Mouse (Mus musculus): Measurements from ENCODE around the gene Slc22a1. TPM values are rescaled to one million over a fixed set of nuclear protein-coding genes. Genes with fewer than 3 reads are reported as not detected.
"Not testable (repeated sequence)": the region's sequence is repeated elsewhere in the genome, so short reads cannot be mapped to it uniquely, and the experiment has no call there.

Gene Slc22a1
- total RNA-seq, 2 experiments from 2014 or later = 2.2 to 2.7 TPM

- intact Hi-C loops (cut with DNase I) = no loop called here
- peak; percentile 45 to 55 for DNase-seq (ENCODE audit: extremely low spot score in 1 of 2, low spot score in 2 of 2)
These were observed 13.9 kb upstream of the Slc22a1 start for GRCm38 (mm10) chr17:12689537-12689936.

DNA sequence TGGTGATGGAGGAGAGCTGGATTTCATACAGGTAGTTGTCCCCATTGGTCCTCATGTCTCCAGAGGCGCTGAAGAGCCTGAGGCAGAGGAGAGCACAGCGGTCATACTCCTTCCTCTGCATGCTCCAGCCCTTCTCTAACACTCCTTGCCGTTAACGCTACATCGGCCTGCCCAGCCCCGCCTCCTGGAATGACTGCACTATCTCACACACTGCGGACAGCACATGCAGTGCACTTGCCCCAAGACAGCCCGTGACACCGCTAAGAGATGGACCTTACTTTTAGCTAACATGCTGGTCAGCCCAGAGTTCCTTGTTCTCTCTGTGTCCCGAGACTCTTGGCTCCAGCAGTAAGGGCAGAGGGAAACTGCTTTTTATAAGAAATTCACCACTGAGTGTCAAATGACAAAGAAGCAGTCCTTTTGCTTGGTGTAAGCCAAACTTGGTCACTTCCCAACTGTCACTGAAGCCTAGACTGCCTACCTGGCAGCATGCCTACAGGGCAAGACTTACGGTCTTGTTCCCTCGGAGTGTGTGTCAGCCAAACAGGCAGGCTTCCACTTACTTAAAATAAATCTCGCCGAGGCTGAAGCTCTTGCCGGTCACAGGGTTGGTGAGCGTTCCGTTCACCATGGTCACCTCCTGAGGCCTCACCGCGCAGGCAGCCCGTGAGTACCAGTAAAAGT is 12.9 kb upstream of the Slc22a1 start:
- DNase-seq (ENCODE audit: extremely low spot score in 1 of 2, low spot score in 2 of 2) = peak in 1 of 2 experiments; percentile 40
- intact Hi-C loops (cut with DNase I) = no loop called here

DNA sequence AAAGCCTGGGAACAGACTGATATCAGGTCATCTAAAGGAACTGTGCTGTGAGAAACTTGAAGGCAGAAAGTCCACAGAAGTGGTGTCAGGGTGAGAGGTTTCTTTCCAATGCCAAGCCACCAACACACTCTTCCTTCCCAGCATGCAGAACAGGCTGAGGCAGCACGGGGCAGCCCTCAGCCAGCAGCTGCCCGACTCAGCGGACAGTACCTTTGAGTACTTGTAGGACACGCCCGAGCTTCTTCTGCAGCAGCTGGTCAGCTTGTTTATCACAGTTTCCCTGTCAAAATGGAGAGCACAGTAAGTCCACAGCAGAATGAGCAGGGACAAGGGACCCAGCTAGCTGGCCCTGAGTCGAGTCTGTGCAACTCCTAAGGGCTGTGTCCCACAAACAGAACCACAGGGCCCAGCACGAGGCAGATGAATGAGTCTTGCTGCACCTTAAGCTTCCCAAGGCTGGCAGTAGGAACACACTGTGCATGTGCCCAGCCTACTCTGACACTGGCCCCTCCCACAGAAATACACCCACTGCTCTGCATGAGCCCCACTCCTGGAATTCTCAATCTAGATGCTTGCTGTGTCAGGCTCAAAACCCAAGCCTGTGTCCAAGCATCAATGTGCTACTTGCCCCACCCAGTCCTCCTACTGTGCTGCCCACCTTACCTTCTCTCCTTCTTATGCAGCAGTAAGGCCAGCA is 9.4 kb upstream of the Slc22a1 start:
- no peak for DNase-seq (ENCODE audit: extremely low spot score in 1 of 2, low spot score in 2 of 2)
- intact Hi-C loops (cut with DNase I) = no loop called here

GRCm38 (mm10) chr17:12684412-12684811 is 8.8 kb upstream of the Slc22a1 start:
- DNase-seq (ENCODE audit: extremely low spot score in 1 of 2, low spot score in 2 of 2) = no peak
- intact Hi-C loops (cut with DNase I) = no loop called here

GRCm38 (mm10) chr17:12683582-12683981 is 8.0 kb upstream of the Slc22a1 start:
- DNase-seq (ENCODE audit: extremely low spot score in 1 of 2, low spot score in 2 of 2) = no peak
- intact Hi-C loops (cut with DNase I) = no loop called here

- intact Hi-C loops (cut with DNase I) = no loop called here
- no peak for DNase-seq (ENCODE audit: extremely low spot score in 1 of 2, low spot score in 2 of 2)
These were observed 2.6 kb upstream of the Slc22a1 start for GRCm38 (mm10) chr17:12678261-12678660.

DNA sequence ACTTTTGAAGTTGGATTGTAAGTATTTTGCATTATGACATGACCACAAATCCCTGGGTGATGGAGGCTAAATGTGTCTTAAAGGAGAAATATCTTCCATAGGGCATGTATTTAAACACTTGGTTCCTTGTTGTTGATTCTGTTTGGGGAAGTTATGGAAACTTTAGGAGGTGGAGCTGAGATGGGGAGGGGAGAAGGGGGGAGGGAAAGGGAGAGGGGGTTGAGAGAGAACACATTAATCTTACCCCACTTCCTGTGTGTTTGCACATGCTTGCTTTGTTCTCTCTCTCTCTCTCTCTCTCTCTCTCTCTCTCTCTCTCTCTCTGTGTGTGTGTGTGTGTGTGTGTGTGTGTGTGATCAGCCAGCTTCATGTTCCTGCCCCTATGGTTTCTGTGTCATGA is 1.5 kb upstream of the Slc22a1 start:
- intact Hi-C loops (cut with DNase I) = no loop called here
- no peak for DNase-seq (ENCODE audit: extremely low spot score in 1 of 2, low spot score in 2 of 2)

- DNase-seq (ENCODE audit: extremely low spot score in 1 of 2, low spot score in 2 of 2); intact Hi-C loops (cut with DNase I): not testable (repeated sequence)
These were observed 649 bp downstream of the Slc22a1 start for GRCm38 (mm10) chr17:12674980-12675379.

DNA sequence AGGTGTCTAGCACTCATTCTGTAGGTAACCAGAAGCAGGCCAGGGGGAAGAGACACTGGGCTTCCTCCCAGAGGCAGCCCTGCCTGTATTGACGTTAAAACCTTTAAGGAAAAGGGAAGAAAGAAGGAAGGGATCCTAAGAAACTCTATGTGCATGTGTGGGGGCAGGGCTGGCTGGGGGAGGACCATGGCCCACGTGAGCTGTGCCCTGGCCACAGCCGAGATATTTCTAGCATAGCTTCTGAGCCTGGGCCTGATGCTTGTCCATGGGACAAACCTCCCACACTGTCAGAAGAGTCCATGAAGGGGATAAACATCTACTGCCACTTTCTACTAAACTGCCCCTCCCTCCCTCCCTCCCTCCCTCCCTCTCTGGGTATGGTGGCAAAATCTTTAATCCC is 1.8 kb downstream of the Slc22a1 start:
- intact Hi-C loops (cut with DNase I) = no loop called here
- DNase-seq (ENCODE audit: extremely low spot score in 1 of 2, low spot score in 2 of 2) = no peak

- intact Hi-C loops (cut with DNase I) = no loop called here
- DNase-seq (ENCODE audit: extremely low spot score in 1 of 2, low spot score in 2 of 2) = no peak
These were observed 3.3 kb downstream of the Slc22a1 start for GRCm38 (mm10) chr17:12672285-12672790.

- no peak for DNase-seq (ENCODE audit: extremely low spot score in 1 of 2, low spot score in 2 of 2)
- intact Hi-C loops (cut with DNase I) = no loop called here
These were observed 4.5 kb downstream of the Slc22a1 start for GRCm38 (mm10) chr17:12671029-12671605.

GRCm38 (mm10) chr17:12669363-12669679 is 6.3 kb downstream of the Slc22a1 start:
- intact Hi-C loops (cut with DNase I) = no loop called here
- no peak for DNase-seq (ENCODE audit: extremely low spot score in 1 of 2, low spot score in 2 of 2)

GRCm38 (mm10) chr17:12668478-12669362 is 6.9 kb downstream of the Slc22a1 start:
- DNase-seq (ENCODE audit: extremely low spot score in 1 of 2, low spot score in 2 of 2) = no peak
- intact Hi-C loops (cut with DNase I) = no loop called here

- no peak for DNase-seq (ENCODE audit: extremely low spot score in 1 of 2, low spot score in 2 of 2)
- intact Hi-C loops (cut with DNase I) = loop anchor here (5.0 kb wide), 1 partner anchor 132 kb away; no protein-coding TSS in a partner anchor
These were observed 11.5 kb downstream of the Slc22a1 start for GRCm38 (mm10) chr17:12664156-12664555.

DNA sequence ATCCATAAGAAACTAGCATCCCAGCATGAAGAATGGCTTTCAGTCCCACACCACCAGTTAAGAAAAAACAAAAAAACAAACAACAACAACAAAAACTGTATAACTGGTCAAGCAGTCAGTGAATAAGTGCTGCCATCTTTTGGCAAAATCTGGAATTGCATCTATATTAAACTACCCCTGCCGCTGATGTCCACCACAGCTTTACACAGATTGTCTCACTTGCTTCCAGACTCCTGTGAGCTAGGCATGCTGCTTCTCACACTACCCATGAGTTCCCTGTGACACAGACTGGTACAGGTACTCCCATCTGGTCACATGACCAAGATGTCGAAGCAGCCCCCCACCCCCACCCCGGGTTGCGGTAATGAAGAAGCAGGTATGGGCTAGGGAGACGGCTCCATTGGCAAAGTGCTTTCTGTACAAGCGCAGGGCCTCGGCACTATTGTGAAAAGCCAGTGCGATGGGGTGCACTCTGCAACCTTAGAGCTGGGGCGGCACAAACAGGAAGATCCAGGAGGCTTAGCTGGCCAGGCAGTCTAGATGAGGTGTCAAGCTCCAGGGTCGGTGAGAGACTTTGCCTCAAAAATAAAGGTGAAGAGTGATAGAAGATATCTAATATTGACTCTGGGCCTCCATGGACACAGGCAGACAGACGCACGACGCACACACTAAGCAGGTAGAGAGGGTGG is 14.9 kb downstream of the Slc22a1 start:
- DNase-seq (ENCODE audit: extremely low spot score in 1 of 2, low spot score in 2 of 2) = peak in 1 of 2 experiments; percentile 63
- intact Hi-C loops (cut with DNase I) = loop anchor here (2.0 to 5.0 kb wide), 2 partner anchors 128 to 246 kb away; no protein-coding TSS in a partner anchor

- intact Hi-C loops (cut with DNase I) = no loop called here
- DNase-seq (ENCODE audit: extremely low spot score in 1 of 2, low spot score in 2 of 2) = no peak
These were observed 16.4 kb downstream of the Slc22a1 start for GRCm38 (mm10) chr17:12659233-12659632.

DNA sequence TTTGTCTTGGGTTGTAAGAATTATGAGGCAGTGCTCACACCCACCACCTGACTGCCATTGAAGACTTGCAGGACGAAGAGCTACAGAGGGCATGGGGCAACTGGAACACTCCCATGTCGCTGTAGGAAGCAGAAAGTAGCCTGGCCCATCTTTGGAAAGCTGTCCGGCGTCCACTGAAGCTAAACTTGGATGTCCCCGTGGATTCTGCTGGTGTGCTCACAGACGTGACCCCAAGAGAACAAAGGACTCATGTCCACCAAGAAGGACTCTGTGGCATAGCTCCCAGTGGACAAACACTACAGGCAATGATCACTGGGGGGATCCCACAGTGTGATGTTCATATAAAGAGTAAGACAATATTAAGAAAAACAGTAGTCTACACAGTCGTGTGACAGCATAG is 16.8 kb downstream of the Slc22a1 start:
- intact Hi-C loops (cut with DNase I) = no loop called here
- no peak for DNase-seq (ENCODE audit: extremely low spot score in 1 of 2, low spot score in 2 of 2)

DNA sequence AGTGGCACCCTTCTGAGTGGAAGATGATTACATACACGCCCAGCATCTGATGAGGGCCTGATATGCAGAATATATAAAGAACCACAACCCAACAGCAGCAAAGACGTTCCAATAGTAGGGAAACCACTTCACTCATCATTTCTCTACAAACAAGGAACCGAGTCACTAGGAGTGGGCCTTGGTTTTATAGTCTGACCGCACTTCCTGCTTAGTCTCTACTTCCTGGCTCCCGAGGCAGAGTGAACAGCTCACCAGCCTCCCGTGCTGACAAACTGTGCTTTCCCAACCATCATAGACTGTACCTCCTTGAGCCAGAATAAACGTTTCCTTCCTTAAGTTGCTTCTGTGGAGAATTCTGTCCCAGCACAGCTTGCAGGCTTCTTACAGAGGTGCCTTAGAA is 19.8 kb downstream of the Slc22a1 start:
- intact Hi-C loops (cut with DNase I) = no loop called here
- DNase-seq (ENCODE audit: extremely low spot score in 1 of 2, low spot score in 2 of 2) = no peak

All from left cerebral cortex, postnatal 10 days (tissue).